Mouse (Mus musculus) liver, postnatal 0 days (tissue): ENCODE measurements at regions not wholly inside any gene's neighbourhood (a gene's known extent, or its start where the extent isn't known, plus 50 kb on each side); places are given as distances from the start of the nearest gene placed in this dataset.

Experiments used
- ATAC-seq: fragments of 200-750 bp; cut with Nextera tagmentation; 2 replicates; pipeline ENCODE4 v1.8.0; 2017; ENCODE audit warnings: mild to moderate bottlenecking, moderate library complexity
- DNase-seq: peaks from one replicate; pipeline ENCODE4 v3.0.0-alpha.2; 2016
- H3K27ac ChIP-seq: fragments of 300-500 bp; sonication (generic); 2 replicates; pipeline ENCODE4 v1.5.1; 2014; ENCODE audit warnings: antibody characterized with exemption, moderate library complexity, mild to moderate bottlenecking, low read depth
- H3K27me3 ChIP-seq: fragments of 300-500 bp; sonication (generic); 2 replicates; pipeline ENCODE4 v1.6.1; 2014; ENCODE audit warnings: low read length, control low read depth, mixed read lengths; ENCODE audit not compliant: insufficient read depth
- H3K36me3 ChIP-seq: fragments of 300-500 bp; sonication (generic); replicated peaks from 2 replicates; pipeline ENCODE4 v1.6.1; 2014; ENCODE audit warnings: mild to moderate bottlenecking, control low read depth, low read length, moderate library complexity, mixed read lengths; ENCODE audit not compliant: insufficient read depth
- H3K4me1 ChIP-seq: fragments of 300-500 bp; sonication (generic); 2 replicates; pipeline ENCODE4 v1.6.1; 2014; ENCODE audit warnings: antibody characterized with exemption, mild to moderate bottlenecking, control low read depth; ENCODE audit not compliant: insufficient read depth
- H3K4me2 ChIP-seq: fragments of 300-500 bp; sonication (generic); 2 replicates; pipeline ENCODE4 v1.6.1; 2014; ENCODE audit warnings: low read depth, mild to moderate bottlenecking, low read length, moderate library complexity, mixed read lengths
- H3K4me3 ChIP-seq: fragments of 300-500 bp; sonication (generic); 2 replicates; pipeline ENCODE4 v1.5.1; 2014; ENCODE audit warnings: low read depth, low read length
- H3K9ac ChIP-seq: fragments of 300-500 bp; sonication (generic); replicated peaks from 2 replicates; pipeline ENCODE4 v1.6.1; 2014; ENCODE audit warnings: mild to moderate bottlenecking, moderate library complexity
- H3K9me3 ChIP-seq: fragments of 300-500 bp; sonication (generic); 2 replicates; pipeline ENCODE4 v1.6.1; 2016; ENCODE audit warnings: mild to moderate bottlenecking, control low read depth, low read length, mixed read lengths
- CTCF ChIP-seq: sonication (generic); IDR thresholded peaks from 2 replicates; pipeline ENCODE4 v1.5.1; 2016; ENCODE audit warnings: antibody characterized with exemption, low read depth
- EP300 ChIP-seq: IDR thresholded peaks from 2 replicates; pipeline ENCODE4 v1.6.1; 2016; ENCODE audit warnings: antibody characterized with exemption, low read depth, mild to moderate bottlenecking
- WGBS: fragments of 180-500 bp; shearing (Covaris S2); extraction: QIAGEN DNeasy Blood & Tissue Kit; methylation state at CpG from one replicate; pipeline ENCODE4 v1.1.7; 2014; ENCODE audit not compliant: insufficient replicate concordance; 5-methylcytosine and 5-hydroxymethylcytosine counted together

DNA sequence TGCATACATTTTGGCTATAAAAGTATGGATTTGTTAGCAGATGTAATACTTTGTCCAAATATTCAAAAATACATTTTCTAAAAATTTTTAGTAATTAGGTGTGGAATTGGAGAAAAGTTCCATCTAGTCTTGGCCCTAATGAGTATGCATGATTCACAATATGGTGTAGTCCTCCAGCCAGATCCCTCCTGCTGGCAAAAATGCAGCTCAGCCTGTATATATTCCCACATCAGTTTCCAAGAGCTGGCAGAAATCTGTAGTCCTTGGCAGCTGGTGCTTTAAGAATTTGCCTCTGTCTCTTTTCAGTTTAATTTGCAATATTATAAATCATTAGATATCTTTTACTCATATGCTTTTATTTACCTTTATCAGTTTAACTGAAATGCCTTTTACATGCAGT is 1358.3 kb downstream of the Lrfn5 start:
- H3K36me3 ChIP-seq = no peaks in the 10 kb centered on the region
- H3K4me1 ChIP-seq = no peaks in the 10 kb centered on the region
- no peak overlapping the region for H3K9ac ChIP-seq
- no peak overlapping the region for H3K27ac ChIP-seq
- H3K27me3 ChIP-seq = no peaks in the 10 kb centered on the region
- no peaks in the 10 kb centered on the region for H3K9me3 ChIP-seq
- no peak overlapping the region for H3K4me3 ChIP-seq
- TF ChIP-seq CTCF (no peak), EP300 (no peak)
- ATAC-seq (no peak), DNase-seq (no peak)
- no peak overlapping the region for H3K4me2 ChIP-seq

DNA sequence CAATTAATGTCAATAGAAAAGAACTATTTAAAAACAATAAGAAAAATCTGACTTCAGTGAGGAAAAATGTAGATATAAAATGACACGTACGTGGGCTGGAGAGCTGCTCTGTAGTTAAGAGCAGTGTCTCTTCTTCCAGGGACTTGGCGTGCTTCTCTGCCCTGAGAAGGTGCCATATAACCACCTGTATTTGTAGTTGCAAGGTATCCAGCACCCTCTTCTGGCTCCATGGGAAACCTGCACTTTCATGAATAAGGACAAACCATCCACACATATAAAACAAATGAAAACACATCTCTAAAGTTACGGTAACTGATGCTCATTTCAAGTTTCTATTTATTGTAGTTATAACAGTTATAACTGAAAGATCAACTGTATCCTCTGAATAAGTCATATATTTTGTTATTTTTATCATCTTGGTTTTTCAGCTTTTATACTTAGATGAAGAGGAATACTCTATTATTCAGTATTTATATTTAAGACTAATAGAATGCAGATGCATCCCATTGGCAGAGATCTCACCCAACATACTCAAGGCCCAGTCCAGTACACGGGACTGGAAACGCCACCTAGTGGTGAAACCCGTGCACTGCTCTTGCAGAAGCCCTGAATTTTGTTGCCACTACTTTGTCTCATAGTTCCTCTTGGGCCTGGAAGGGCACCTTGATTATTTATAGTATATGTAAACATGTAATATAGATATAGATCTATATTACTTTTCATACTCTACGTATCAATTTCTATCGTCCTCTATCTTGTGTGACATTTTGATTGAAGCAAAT is 1370.1 kb downstream of the Lrfn5 start:
- Histone ChIP-seq H3K27me3 (no peaks in the 10 kb centered on the region), H3K4me1 (no peaks in the 10 kb centered on the region), H3K27ac (no peak overlapping the region), H3K9ac (no peak overlapping the region), H3K9me3 (no peaks in the 10 kb centered on the region), H3K36me3 (no peaks in the 10 kb centered on the region), H3K4me2 (no peak overlapping the region), H3K4me3 (no peak overlapping the region)
- TF ChIP-seq CTCF (peak; percentile 53), EP300 (no peak)
- no peak for ATAC-seq
- 71% methylated on average over 9 of the region's 9 CpGs for WGBS
- DNase-seq = no peak
